Mouse (Mus musculus) splenic B cell, adult 2 months (primary cell): ENCODE data around the gene D930048N14Rik.
A peak's percentile ranks its signal among the peaks of the same experiment; 100 is the strongest.
"Not testable (repeated sequence)": the region's sequence is repeated elsewhere in the genome, so short reads cannot be mapped to it uniquely, and the experiment has no call there.

Experiments used
- DNase-seq: peaks from one replicate; pipeline ENCODE4 v3.0.0-alpha.2; 2011; ENCODE audit warnings: low read depth, low spot score
- H3K27me3 ChIP-seq: 2 replicates; pipeline ENCODE4 v1.6.1; 2012; ENCODE audit warnings: mild to moderate bottlenecking, low read length, moderate library complexity, mixed read lengths; ENCODE audit not compliant: control insufficient read depth, poor library complexity, insufficient read depth, severe bottlenecking
- H3K36me3 ChIP-seq: 2 replicates; pipeline ENCODE4 v1.6.1; 2012; ENCODE audit warnings: mild to moderate bottlenecking, low read length, moderate library complexity, mixed read lengths; ENCODE audit not compliant: control insufficient read depth, poor library complexity, insufficient read depth, severe bottlenecking

D930048N14Rik gene

GRCm38 (mm10) chr11:51654891-51655290, 4.1 kb downstream of the D930048N14Rik start:
- Histone ChIP-seq H3K27me3 (no peaks in the 10 kb centered on the region), H3K36me3 (peaks cover 2% of the 10 kb centered on the region; the same call in 1 of the 2 replicates)
- no peak for DNase-seq

DNA sequence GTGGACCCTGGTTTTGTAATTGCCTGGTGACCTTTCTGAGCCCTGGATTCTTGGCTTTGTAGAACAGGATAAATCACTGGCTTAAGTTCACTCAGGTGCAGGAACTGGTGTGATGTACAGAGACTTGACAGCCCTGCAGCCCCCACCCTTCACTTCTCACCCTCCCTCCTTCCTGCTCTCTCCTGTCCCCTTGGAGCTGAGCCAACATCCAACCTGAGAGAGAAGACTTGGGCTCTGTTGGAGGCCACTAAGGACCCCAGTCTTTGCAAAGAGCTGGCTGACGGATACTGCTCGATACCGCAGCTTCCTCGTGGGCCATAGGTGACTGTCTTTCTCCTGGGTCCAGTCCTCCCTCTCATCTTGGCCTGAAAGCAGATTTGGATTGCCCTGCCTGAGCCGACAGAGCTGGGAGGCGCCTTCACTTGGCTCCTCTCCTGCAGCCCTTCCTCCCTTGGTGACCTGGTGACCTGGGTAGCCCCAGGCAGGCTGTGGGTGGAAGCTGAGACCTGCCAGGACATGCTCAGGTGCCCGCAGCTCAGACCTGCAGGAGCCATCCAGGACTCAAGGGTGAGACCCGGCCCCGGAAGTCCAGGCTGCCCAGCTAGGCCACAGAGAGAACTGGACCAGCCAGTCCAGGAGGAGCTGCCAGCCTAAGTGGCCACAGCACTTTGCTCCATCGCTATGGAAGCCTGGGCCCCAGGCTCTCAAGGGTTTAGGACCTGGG, 6.2 kb downstream of the D930048N14Rik start:
- no peaks in the 10 kb centered on the region for H3K27me3 ChIP-seq

DNA sequence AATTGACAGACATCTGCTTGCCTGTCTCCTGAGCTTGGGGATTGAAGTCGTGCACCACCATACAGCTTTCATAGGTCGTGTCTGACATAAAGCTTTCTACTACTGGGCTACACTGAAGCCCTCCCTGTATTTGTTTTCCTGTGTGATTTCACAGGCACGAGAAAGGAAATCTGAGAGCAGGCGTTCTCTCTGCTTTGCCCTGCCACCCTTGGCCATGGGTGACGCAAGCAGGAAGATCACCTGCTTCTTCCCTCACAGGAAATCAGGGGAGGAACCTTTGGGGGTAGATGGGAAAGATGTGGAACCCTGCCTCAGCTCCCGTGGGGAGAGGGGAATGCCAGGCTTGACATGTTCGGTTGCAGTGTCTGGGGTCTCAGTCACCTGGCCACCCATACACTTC, 7.5 kb downstream of the D930048N14Rik start:
- peaks cover 2% of the 10 kb centered on the region; the same call in 1 of the 2 replicates for H3K36me3 ChIP-seq
- no peaks in the 10 kb centered on the region for H3K27me3 ChIP-seq
- DNase-seq: no peak

More for the DNA sequence above, 6.2 kb downstream of the D930048N14Rik start:
- DNase-seq: no peak
- peaks cover 2% of the 10 kb centered on the region; the same call in 1 of the 2 replicates for H3K36me3 ChIP-seq

- no peak for DNase-seq
- Histone ChIP-seq H3K36me3 (peaks cover 2% of the 10 kb centered on the region; the same call in 1 of the 2 replicates), H3K27me3 (no peaks in the 10 kb centered on the region)
Observed at GRCm38 (mm10) chr11:51658705-51659104, 8.0 kb downstream of the D930048N14Rik start.

DNA sequence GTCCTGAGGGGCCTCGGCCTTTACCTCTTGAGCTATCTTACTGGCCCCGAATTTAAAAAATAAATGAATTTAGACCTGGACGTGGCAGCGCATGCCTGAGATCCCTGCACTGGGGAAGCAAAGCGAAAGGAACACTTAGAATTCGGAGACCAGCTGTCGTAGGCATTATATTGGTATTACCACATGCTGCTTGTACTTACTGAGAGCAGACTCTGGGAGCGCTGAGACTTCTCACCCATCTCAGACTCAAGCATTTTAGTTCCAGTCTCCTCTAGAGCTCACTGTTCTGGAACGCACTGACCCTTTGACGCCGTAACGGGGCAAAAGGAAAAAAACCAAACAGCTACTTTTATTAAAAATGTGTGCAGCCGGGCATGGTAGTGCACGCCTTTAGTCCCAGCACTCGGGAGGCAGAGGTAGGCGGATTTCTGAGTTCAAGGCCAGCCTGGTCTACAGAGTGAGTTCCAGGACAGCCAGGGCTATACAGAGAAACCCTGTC, 11.2 kb downstream of the D930048N14Rik start:
- DNase-seq: no peak
- Histone ChIP-seq H3K36me3 (no peaks in the 10 kb centered on the region), H3K27me3 (no peaks in the 10 kb centered on the region)

GRCm38 (mm10) chr11:51662632-51663031, 11.9 kb downstream of the D930048N14Rik start:
- Histone ChIP-seq H3K36me3 (no peaks in the 10 kb centered on the region), H3K27me3 (no peaks in the 10 kb centered on the region)
- DNase-seq: no peak

- DNase-seq, H3K36me3 ChIP-seq, H3K27me3 ChIP-seq: not testable (repeated sequence)
Observed at GRCm38 (mm10) chr11:51664747-51665146, 14.0 kb downstream of the D930048N14Rik start.

GRCm38 (mm10) chr11:51670846-51671245, 20.1 kb downstream of the D930048N14Rik start:
- H3K36me3 ChIP-seq: no peaks in the 10 kb centered on the region
- no peak for DNase-seq
- H3K27me3 ChIP-seq: no peaks in the 10 kb centered on the region

GRCm38 (mm10) chr11:51671376-51671775, 20.6 kb downstream of the D930048N14Rik start:
- H3K27me3 ChIP-seq: no peaks in the 10 kb centered on the region
- DNase-seq: no peak

GRCm38 (mm10) chr11:51673291-51673690, 22.5 kb downstream of the D930048N14Rik start:
- DNase-seq: no peak
- H3K36me3 ChIP-seq: no peaks in the 10 kb centered on the region

More at GRCm38 (mm10) chr11:51671376-51671775, 20.6 kb downstream of the D930048N14Rik start:
- no peaks in the 10 kb centered on the region for H3K36me3 ChIP-seq

GRCm38 (mm10) chr11:51675386-51675785, 24.6 kb downstream of the D930048N14Rik start:
- Histone ChIP-seq H3K36me3 (no peaks in the 10 kb centered on the region), H3K27me3 (no peaks in the 10 kb centered on the region)
- DNase-seq: no peak

More at GRCm38 (mm10) chr11:51673291-51673690, 22.5 kb downstream of the D930048N14Rik start:
- H3K27me3 ChIP-seq: no peaks in the 10 kb centered on the region

DNA sequence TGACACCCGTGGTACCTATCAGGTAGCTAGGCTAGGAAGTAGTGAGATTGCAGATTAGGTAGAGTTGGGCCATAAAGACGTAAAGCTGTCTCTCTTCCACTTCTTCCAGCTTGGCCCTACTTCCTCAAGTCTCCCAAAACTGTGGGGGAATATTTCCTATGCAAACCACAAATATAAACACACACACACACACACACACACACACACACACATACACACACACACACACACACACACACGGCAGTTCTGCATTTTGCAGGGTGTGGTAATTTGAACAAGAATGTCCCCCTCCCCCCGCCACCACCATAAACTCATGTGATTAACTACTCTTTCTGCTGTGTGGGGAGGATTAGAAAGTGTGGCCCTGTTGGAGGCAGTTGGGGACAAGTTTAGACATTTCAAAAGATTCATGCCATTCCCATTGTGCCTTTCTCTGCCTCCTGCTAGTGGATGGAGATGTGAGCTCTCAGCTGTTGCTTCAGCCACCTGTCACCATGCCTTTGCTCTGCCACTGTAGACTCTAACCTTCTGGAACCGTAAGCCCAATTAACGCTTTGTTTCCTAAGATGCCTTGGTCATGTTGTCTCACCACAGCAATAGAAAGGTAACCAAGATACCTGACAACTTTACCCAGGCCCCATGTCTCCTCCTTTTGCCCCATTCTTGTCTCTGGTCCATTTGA, 27.1 kb downstream of the D930048N14Rik start:
- H3K36me3 ChIP-seq: no peaks in the 10 kb centered on the region
- H3K27me3 ChIP-seq: no peaks in the 10 kb centered on the region
- DNase-seq: peak; percentile 22

DNA sequence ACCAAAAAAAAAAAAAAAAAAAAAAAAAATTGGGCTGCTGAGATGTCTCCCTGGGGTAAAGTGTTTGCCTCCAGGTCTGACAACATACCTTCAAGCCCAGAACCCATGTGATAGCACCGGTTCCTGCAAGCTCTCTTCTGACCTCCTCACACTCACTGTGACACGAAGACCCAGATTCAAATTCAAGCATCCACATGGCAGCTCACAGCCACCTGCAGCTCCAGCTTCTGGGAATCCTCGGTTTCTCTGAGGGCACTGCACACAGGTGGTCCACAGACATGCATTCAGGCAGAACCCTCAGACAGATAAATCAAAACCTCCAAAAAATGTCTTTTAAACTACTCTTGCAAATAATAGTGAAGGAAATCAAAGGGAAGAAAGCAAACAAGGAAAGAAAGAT, 28.7 kb downstream of the D930048N14Rik start:
- H3K36me3 ChIP-seq: no peaks in the 10 kb centered on the region

DNA sequence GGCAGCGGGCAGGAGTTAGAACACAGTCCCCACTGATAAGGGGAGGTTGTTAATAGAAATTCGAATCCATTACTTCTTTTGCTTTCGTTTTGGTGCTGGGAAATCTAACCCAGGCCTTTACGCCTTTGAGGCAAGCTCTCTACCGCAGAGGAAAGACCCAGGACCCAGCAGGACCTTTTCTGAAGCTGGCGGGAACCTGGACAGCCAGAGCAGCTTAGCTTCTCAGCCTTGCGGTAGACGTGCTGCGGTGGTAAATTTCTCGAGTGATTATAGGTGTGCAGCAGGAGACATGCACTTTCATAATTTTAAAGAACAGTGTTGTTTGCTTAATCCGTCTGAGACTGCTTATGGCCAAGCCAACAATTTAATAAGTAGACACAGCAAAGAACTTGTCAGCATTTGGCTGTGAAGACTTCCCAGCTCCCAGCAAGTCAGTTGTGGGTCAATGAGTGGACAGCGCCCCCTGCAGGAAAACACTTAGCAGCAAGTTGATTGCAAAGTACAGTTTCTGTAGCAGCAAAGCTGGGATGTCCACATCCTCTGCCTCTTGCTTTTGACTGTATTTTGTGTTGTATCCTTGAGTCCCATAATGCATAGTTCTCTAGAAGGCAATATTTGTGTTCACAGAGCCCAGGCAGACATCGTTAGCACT, 30.7 kb downstream of the D930048N14Rik start:
- no peaks in the 10 kb centered on the region for H3K27me3 ChIP-seq
- peak; percentile 94 for DNase-seq
- no peaks in the 10 kb centered on the region for H3K36me3 ChIP-seq

More for the DNA sequence above, 28.7 kb downstream of the D930048N14Rik start:
- DNase-seq: no peak
- H3K27me3 ChIP-seq: no peaks in the 10 kb centered on the region

GRCm38 (mm10) chr11:51681976-51682374, 31.2 kb downstream of the D930048N14Rik start:
- Histone ChIP-seq H3K27me3 (no peaks in the 10 kb centered on the region), H3K36me3 (no peaks in the 10 kb centered on the region)
- DNase-seq: no peak
